Mouse (Mus musculus) forebrain, embryonic 11.5 days (tissue): ENCODE results near the gene Ksr2. TPM values are rescaled to one million over a fixed set of nuclear protein-coding genes. Genes with fewer than 3 reads are reported as not detected.
A peak's percentile ranks its signal among the peaks of the same experiment; 100 is the strongest.
"Not testable (repeated sequence)": the region's sequence is repeated elsewhere in the genome, so short reads cannot be mapped to it uniquely, and the experiment has no call there.

Experiments used
- ATAC-seq: fragments of 200-750 bp; cut with Nextera tagmentation; replicated peaks from 2 replicates; pipeline ENCODE4 v1.8.0; 2017; ENCODE audit warnings: moderate TSS enrichment; ENCODE audit not compliant: low FRiP score
- DNase-seq: peaks from one replicate; pipeline ENCODE4 v3.0.0-alpha.2; 2017; ENCODE audit warnings: low spot score
- H3K27ac ChIP-seq: fragments of 300-500 bp; sonication (generic); 2 replicates; pipeline ENCODE4 v1.5.1; 2014; ENCODE audit warnings: low read depth, low read length
- H3K27me3 ChIP-seq: fragments of 300-500 bp; sonication (generic); 2 replicates; pipeline ENCODE4 v1.6.1; 2014; ENCODE audit warnings: mild to moderate bottlenecking, low read length, mixed read lengths; ENCODE audit not compliant: control insufficient read depth, insufficient read depth
- H3K36me3 ChIP-seq: fragments of 300-500 bp; sonication (generic); 2 replicates; pipeline ENCODE4 v1.6.1; 2014; ENCODE audit warnings: mild to moderate bottlenecking, low read length, moderate library complexity, mixed read lengths; ENCODE audit not compliant: control insufficient read depth, insufficient read depth
- H3K4me1 ChIP-seq: fragments of 300-500 bp; sonication (generic); replicated peaks from 2 replicates; pipeline ENCODE4 v1.6.1; 2014; ENCODE audit warnings: low read length, mixed read lengths; ENCODE audit not compliant: control insufficient read depth, insufficient read depth
- H3K4me2 ChIP-seq: fragments of 300-500 bp; sonication (generic); 2 replicates; pipeline ENCODE4 v1.6.1; 2014; ENCODE audit warnings: low read depth, mild to moderate bottlenecking, low read length, moderate library complexity, mixed read lengths; ENCODE audit not compliant: severe bottlenecking
- H3K4me3 ChIP-seq: fragments of 300-500 bp; sonication (generic); 2 replicates; pipeline ENCODE4 v1.5.1; 2014; ENCODE audit warnings: low read depth, low read length
- H3K9ac ChIP-seq: fragments of 300-500 bp; sonication (generic); 2 replicates; pipeline ENCODE4 v1.6.1; 2014; ENCODE audit warnings: low read length
- H3K9me3 ChIP-seq: fragments of 300-500 bp; sonication (generic); 2 replicates; pipeline ENCODE4 v1.6.1; 2016; ENCODE audit warnings: low read length, mixed read lengths; ENCODE audit not compliant: control insufficient read depth
- WGBS: fragments of 180-500 bp; shearing (Covaris S2); extraction: QIAGEN DNeasy Blood & Tissue Kit; methylation state at CpG from one replicate; pipeline ENCODE4 v1.1.7; 2014; 5-methylcytosine and 5-hydroxymethylcytosine counted together
- polyA plus RNA-seq: library from polyadenylated mRNA; unstranded; fragments of >200 nt; fragmentation: Nextera tagmentation; extraction: Ambion mirVana; gene quantifications from 2 replicates; pipeline ENCODE4 v1.2.1, GENCODE M21; 2014

The Ksr2 gene
- polyA plus RNA-seq, 1 experiment from 2014 or later: 1.2 TPM

- not testable (repeated sequence) for H3K4me2 ChIP-seq, H3K4me3 ChIP-seq, H3K27ac ChIP-seq, H3K36me3 ChIP-seq, H3K9me3 ChIP-seq, H3K9ac ChIP-seq, H3K27me3 ChIP-seq, ATAC-seq, H3K4me1 ChIP-seq, DNase-seq
- 97% methylated on average over 14 of the region's 14 CpGs for WGBS
Measured at GRCm38 (mm10) chr5:117377731-117378130, 36.1 kb upstream of the Ksr2 start.

- Histone ChIP-seq H3K4me2 (no peak overlapping the region), H3K4me3 (no peak overlapping the region), H3K27ac (no peak overlapping the region), H3K27me3 (no peaks in the 10 kb centered on the region), H3K9ac (no peak overlapping the region), H3K4me1 (no peaks in the 10 kb centered on the region), H3K36me3 (peaks cover 13% of the 10 kb centered on the region; the same call in 1 of the 2 replicates), H3K9me3 (no peaks in the 10 kb centered on the region)
- 90% methylated on average over 4 of the region's 4 CpGs for WGBS
- DNase-seq: no peak
- ATAC-seq: no peak
Measured at GRCm38 (mm10) chr5:117380199-117380598, 33.6 kb upstream of the Ksr2 start.

GRCm38 (mm10) chr5:117381785-117382184, 32.0 kb upstream of the Ksr2 start:
- H3K4me1 ChIP-seq: no peaks in the 10 kb centered on the region
- WGBS: 82% methylated on average over 7 of the region's 7 CpGs
- H3K4me3 ChIP-seq: no peak overlapping the region
- ATAC-seq (no peak), DNase-seq (no peak)
- no peaks in the 10 kb centered on the region for H3K27me3 ChIP-seq
- no peak overlapping the region for H3K27ac ChIP-seq
- H3K36me3 ChIP-seq: peaks cover 13% of the 10 kb centered on the region; the same call in 1 of the 2 replicates
- H3K9me3 ChIP-seq: no peaks in the 10 kb centered on the region
- no peak overlapping the region for H3K4me2 ChIP-seq
- H3K9ac ChIP-seq: no peak overlapping the region

- no peaks in the 10 kb centered on the region for H3K27me3 ChIP-seq
- 82% methylated on average over 12 of the region's 12 CpGs for WGBS
- no peaks in the 10 kb centered on the region for H3K9me3 ChIP-seq
- peaks cover 3% of the 10 kb centered on the region; the same call in 1 of the 2 replicates for H3K4me1 ChIP-seq
- ATAC-seq: no peak
- H3K9ac ChIP-seq: no peak overlapping the region
- H3K27ac ChIP-seq: no peak overlapping the region
- H3K4me3 ChIP-seq: no peak overlapping the region
- DNase-seq: no peak
- H3K36me3 ChIP-seq: peaks cover 13% of the 10 kb centered on the region; the same call in 1 of the 2 replicates
- no peak overlapping the region for H3K4me2 ChIP-seq
Measured at GRCm38 (mm10) chr5:117383198-117383597, 30.6 kb upstream of the Ksr2 start.

GRCm38 (mm10) chr5:117388296-117388751, 25.5 kb upstream of the Ksr2 start:
- peak; percentile 82 for DNase-seq
- ATAC-seq: peak; percentile 38
- peak overlapping the region; percentile 58 for H3K27ac ChIP-seq
- peaks cover 4% of the 10 kb centered on the region; the same call in 1 of the 2 replicates for H3K4me1 ChIP-seq
- H3K9me3 ChIP-seq: peaks cover 2% of the 10 kb centered on the region; the same call in 1 of the 2 replicates
- peaks cover 6% of the 10 kb centered on the region; the same call in 1 of the 2 replicates for H3K36me3 ChIP-seq
- H3K27me3 ChIP-seq: no peaks in the 10 kb centered on the region
- WGBS: 13% methylated on average over 16 of the region's 16 CpGs
- peak overlapping the region; percentile 93 for H3K9ac ChIP-seq
- peak overlapping the region; percentile 75 for H3K4me3 ChIP-seq
- peak overlapping the region; percentile 71 for H3K4me2 ChIP-seq

- no peaks in the 10 kb centered on the region for H3K27me3 ChIP-seq
- peaks cover 4% of the 10 kb centered on the region; the same call in 1 of the 2 replicates for H3K4me1 ChIP-seq
- peaks cover 2% of the 10 kb centered on the region; the same call in 1 of the 2 replicates for H3K9me3 ChIP-seq
- peak; percentile 93 for ATAC-seq
- peak within 1 kb of the TSS; percentile 71 for H3K4me2 ChIP-seq
- H3K9ac ChIP-seq: peak within 1 kb of the TSS; percentile 93
- under 1% methylated on average over 44 of the region's 44 CpGs for WGBS
- H3K27ac ChIP-seq: peak within 1 kb of the TSS; percentile 58
- peak within 1 kb of the TSS; percentile 75 for H3K4me3 ChIP-seq
- DNase-seq: peak; percentile 98
- peaks cover 6% of the 10 kb centered on the region; the same call in 1 of the 2 replicates for H3K36me3 ChIP-seq
Measured at GRCm38 (mm10) chr5:117388877-117389276, 24.9 kb upstream of the Ksr2 start, which contains the start of gene Rfc5. TSS of gene Rfc5 (minus strand) at chr5:117389047.

GRCm38 (mm10) chr5:117390895-117391294, 22.9 kb upstream of the Ksr2 start:
- Histone ChIP-seq H3K4me2 (no peak overlapping the region), H3K9me3 (peaks cover 2% of the 10 kb centered on the region; the same call in 1 of the 2 replicates), H3K27me3 (no peaks in the 10 kb centered on the region), H3K27ac (no peak overlapping the region), H3K4me3 (no peak overlapping the region), H3K4me1 (peaks cover 4% of the 10 kb centered on the region; the same call in 1 of the 2 replicates), H3K36me3 (no peaks in the 10 kb centered on the region), H3K9ac (no peak overlapping the region)
- 93% methylated on average over 1 of the region's 1 CpGs for WGBS
- ATAC-seq (no peak), DNase-seq (no peak)

GRCm38 (mm10) chr5:117395834-117396233, 18.0 kb upstream of the Ksr2 start:
- Histone ChIP-seq H3K36me3 (no peaks in the 10 kb centered on the region), H3K27ac (no peak overlapping the region), H3K27me3 (no peaks in the 10 kb centered on the region), H3K9me3 (peaks cover 2% of the 10 kb centered on the region; the same call in 1 of the 2 replicates), H3K4me1 (no peaks in the 10 kb centered on the region; the same call in 1 of the 2 replicates), H3K4me3 (no peak overlapping the region), H3K9ac (no peak overlapping the region), H3K4me2 (no peak overlapping the region)
- ATAC-seq (no peak), DNase-seq (no peak)
- WGBS: 83% methylated on average over 5 of the region's 5 CpGs

GRCm38 (mm10) chr5:117396596-117397014, 17.2 kb upstream of the Ksr2 start:
- H3K9ac ChIP-seq: no peak overlapping the region
- WGBS: 74% methylated on average over 6 of the region's 6 CpGs
- no peaks in the 10 kb centered on the region for H3K27me3 ChIP-seq
- H3K4me3 ChIP-seq: no peak overlapping the region
- H3K36me3 ChIP-seq: no peaks in the 10 kb centered on the region
- no peak overlapping the region for H3K27ac ChIP-seq
- ATAC-seq: no peak
- no peaks in the 10 kb centered on the region; the same call in 1 of the 2 replicates for H3K4me1 ChIP-seq
- H3K9me3 ChIP-seq: peaks cover 2% of the 10 kb centered on the region; the same call in 1 of the 2 replicates
- no peak overlapping the region for H3K4me2 ChIP-seq
- no peak for DNase-seq
